Mouse (Mus musculus): ENCODE data around the gene Plcb4. TPM values are rescaled to one million over a fixed set of nuclear protein-coding genes. Genes with fewer than 3 reads are reported as not detected.

Plcb4 gene
- polyA plus RNA-seq, 1 experiment = 42.0 TPM

- H3K4me1 ChIP-seq (ENCODE audit: control insufficient read depth, insufficient read depth, low read length) = peaks cover 3% of the 10 kb centered on the region
- H3K4me3 ChIP-seq (ENCODE audit: insufficient read depth, low read length) = no peak overlapping the region
- TF ChIP-seq POLR2A (IDR thresholded peaks at IDR 0.05; ENCODE audit: extremely low read depth, insufficient read depth, low read length) = no peak
- TF ChIP-seq CTCF (IDR thresholded peaks at IDR 0.05; ENCODE audit: extremely low read depth, insufficient read depth, low read length) = no peak
- H3K27ac ChIP-seq (ENCODE audit: insufficient read depth, low read length) = no peak overlapping the region
Measured at GRCm38 (mm10) chr2:135866421-135866820, 207.6 kb downstream of the Plcb4 start.

GRCm38 (mm10) chr2:135866838-135867237 is 208.0 kb downstream of the Plcb4 start:
- TF ChIP-seq CTCF (IDR thresholded peaks at IDR 0.05; ENCODE audit: extremely low read depth, insufficient read depth, low read length) = no peak
- no peak for TF ChIP-seq POLR2A (IDR thresholded peaks at IDR 0.05; ENCODE audit: extremely low read depth, insufficient read depth, low read length)
- Histone ChIP-seq H3K4me3 (ENCODE audit: insufficient read depth, low read length) (no peak overlapping the region), H3K4me1 (ENCODE audit: control insufficient read depth, insufficient read depth, low read length) (peaks cover 2% of the 10 kb centered on the region), H3K27ac (ENCODE audit: insufficient read depth, low read length) (no peak overlapping the region)

- Histone ChIP-seq H3K4me3 (ENCODE audit: insufficient read depth, low read length) (no peak overlapping the region), H3K4me1 (ENCODE audit: control insufficient read depth, insufficient read depth, low read length) (no peaks in the 10 kb centered on the region; the same call in 1 of the 2 replicates), H3K27ac (ENCODE audit: insufficient read depth, low read length) (no peak overlapping the region)
- TF ChIP-seq POLR2A (IDR thresholded peaks at IDR 0.05; ENCODE audit: extremely low read depth, insufficient read depth, low read length) (no peak), CTCF (IDR thresholded peaks at IDR 0.05; ENCODE audit: extremely low read depth, insufficient read depth, low read length) (no peak)
Measured at GRCm38 (mm10) chr2:135869637-135870036, 210.8 kb downstream of the Plcb4 start.

GRCm38 (mm10) chr2:135873146-135873545 is 214.3 kb downstream of the Plcb4 start:
- H3K4me3 ChIP-seq (ENCODE audit: insufficient read depth, low read length) = no peak overlapping the region
- H3K27ac ChIP-seq (ENCODE audit: insufficient read depth, low read length) = no peak overlapping the region
- no peaks in the 10 kb centered on the region; the same call in 1 of the 2 replicates for H3K4me1 ChIP-seq (ENCODE audit: control insufficient read depth, insufficient read depth, low read length)
- TF ChIP-seq CTCF (IDR thresholded peaks at IDR 0.05; ENCODE audit: extremely low read depth, insufficient read depth, low read length) (no peak), POLR2A (IDR thresholded peaks at IDR 0.05; ENCODE audit: extremely low read depth, insufficient read depth, low read length) (no peak)

DNA sequence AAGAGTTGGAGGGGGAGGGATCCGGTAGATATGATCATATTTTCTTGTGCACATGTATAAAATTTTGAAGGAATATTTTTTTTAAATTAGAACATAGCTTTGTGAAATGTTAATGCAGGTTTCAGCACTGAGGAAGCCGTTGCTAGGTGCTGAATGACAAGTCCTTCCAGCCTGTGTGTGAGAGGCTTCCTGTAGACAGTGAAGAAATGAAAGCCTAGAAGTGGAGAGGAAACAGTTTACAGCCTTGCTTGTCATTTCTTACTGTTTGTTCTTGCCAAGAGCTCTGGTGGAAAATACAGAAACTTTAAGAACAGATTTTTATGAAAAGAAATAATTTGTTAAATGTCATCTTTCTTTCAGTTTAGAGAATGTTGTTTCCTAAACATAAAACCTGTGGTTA is 214.9 kb downstream of the Plcb4 start:
- Histone ChIP-seq H3K27ac (ENCODE audit: insufficient read depth, low read length) (no peak overlapping the region), H3K4me1 (ENCODE audit: control insufficient read depth, insufficient read depth, low read length) (no peaks in the 10 kb centered on the region; the same call in 1 of the 2 replicates), H3K4me3 (ENCODE audit: insufficient read depth, low read length) (no peak overlapping the region)
- no peak for TF ChIP-seq POLR2A (IDR thresholded peaks at IDR 0.05; ENCODE audit: extremely low read depth, insufficient read depth, low read length)
- no peak for TF ChIP-seq CTCF (IDR thresholded peaks at IDR 0.05; ENCODE audit: extremely low read depth, insufficient read depth, low read length)

DNA sequence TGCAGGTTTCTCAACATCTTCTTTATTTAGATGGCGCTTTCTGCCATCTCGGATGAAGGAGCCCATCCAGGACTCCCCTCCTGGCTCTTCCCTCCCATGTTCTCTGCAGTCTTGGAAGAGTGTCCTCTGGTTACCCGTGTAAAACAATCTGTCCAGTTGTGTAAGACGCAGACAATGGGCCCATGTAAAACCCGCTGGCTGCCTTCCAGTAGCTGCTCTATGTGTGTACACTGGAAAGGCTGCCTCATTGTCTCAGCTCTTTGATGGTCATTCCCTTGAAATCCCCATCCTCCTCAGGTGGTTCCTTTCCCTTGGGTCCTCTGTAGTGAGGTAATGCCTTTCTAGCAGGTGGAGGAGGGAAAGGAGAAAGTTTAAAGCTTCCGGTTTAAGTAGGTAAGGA is 216.7 kb downstream of the Plcb4 start:
- 0 out of 2 replicates have a peak overlapping the region, but pooled peaks have one; percentile 8 for H3K27ac ChIP-seq (ENCODE audit: insufficient read depth, low read length)
- H3K4me1 ChIP-seq (ENCODE audit: control insufficient read depth, insufficient read depth, low read length) = no peaks in the 10 kb centered on the region
- no peak for TF ChIP-seq POLR2A (IDR thresholded peaks at IDR 0.05; ENCODE audit: extremely low read depth, insufficient read depth, low read length)
- TF ChIP-seq CTCF (IDR thresholded peaks at IDR 0.05; ENCODE audit: extremely low read depth, insufficient read depth, low read length) = no peak
- H3K4me3 ChIP-seq (ENCODE audit: insufficient read depth, low read length) = no peak overlapping the region

- Histone ChIP-seq H3K27ac (ENCODE audit: insufficient read depth, low read length) (no peak overlapping the region), H3K4me3 (ENCODE audit: insufficient read depth, low read length) (no peak overlapping the region), H3K4me1 (ENCODE audit: control insufficient read depth, insufficient read depth, low read length) (no peaks in the 10 kb centered on the region)
- no peak for TF ChIP-seq CTCF (IDR thresholded peaks at IDR 0.05; ENCODE audit: extremely low read depth, insufficient read depth, low read length)
- TF ChIP-seq POLR2A (IDR thresholded peaks at IDR 0.05; ENCODE audit: extremely low read depth, insufficient read depth, low read length) = no peak
Measured at GRCm38 (mm10) chr2:135879356-135879755, 220.5 kb downstream of the Plcb4 start.

DNA sequence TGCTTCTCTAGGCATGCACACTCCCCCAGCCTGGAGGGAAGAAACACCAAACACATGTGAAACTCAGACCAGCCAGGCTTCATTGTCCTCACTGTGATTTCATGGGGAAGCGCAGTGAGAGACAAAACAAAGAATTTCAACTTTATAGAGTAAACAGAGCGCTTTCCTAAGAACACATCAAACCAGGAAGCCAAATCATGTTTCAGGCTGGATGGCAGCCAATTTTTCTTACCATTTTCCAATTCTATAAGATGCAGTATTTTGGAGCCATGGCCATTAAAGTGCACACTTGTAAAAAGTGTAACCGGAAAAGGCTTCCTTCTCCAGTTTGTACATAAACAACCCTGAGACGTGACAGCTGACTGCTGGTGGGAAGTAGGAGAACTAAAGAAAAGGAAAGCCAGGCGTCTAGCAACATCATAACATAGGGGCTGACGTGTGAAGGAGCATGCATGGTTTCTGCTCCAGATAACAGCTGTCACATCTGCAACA is 221.5 kb downstream of the Plcb4 start:
- H3K27ac ChIP-seq (ENCODE audit: insufficient read depth, low read length) = no peak overlapping the region
- H3K4me3 ChIP-seq (ENCODE audit: insufficient read depth, low read length) = no peak overlapping the region
- no peak for TF ChIP-seq POLR2A (IDR thresholded peaks at IDR 0.05; ENCODE audit: extremely low read depth, insufficient read depth, low read length)
- TF ChIP-seq CTCF (IDR thresholded peaks at IDR 0.05; ENCODE audit: extremely low read depth, insufficient read depth, low read length) = no peak
- H3K4me1 ChIP-seq (ENCODE audit: control insufficient read depth, insufficient read depth, low read length) = no peaks in the 10 kb centered on the region

- H3K27ac ChIP-seq (ENCODE audit: insufficient read depth, low read length) = no peak overlapping the region
- no peak overlapping the region for H3K4me3 ChIP-seq (ENCODE audit: insufficient read depth, low read length)
- H3K4me1 ChIP-seq (ENCODE audit: control insufficient read depth, insufficient read depth, low read length) = no peaks in the 10 kb centered on the region; the same call in 1 of the 2 replicates
- TF ChIP-seq CTCF (IDR thresholded peaks at IDR 0.05; ENCODE audit: extremely low read depth, insufficient read depth, low read length) (no peak), POLR2A (IDR thresholded peaks at IDR 0.05; ENCODE audit: extremely low read depth, insufficient read depth, low read length) (no peak)
Measured at GRCm38 (mm10) chr2:135883359-135883758, 224.5 kb downstream of the Plcb4 start.

DNA sequence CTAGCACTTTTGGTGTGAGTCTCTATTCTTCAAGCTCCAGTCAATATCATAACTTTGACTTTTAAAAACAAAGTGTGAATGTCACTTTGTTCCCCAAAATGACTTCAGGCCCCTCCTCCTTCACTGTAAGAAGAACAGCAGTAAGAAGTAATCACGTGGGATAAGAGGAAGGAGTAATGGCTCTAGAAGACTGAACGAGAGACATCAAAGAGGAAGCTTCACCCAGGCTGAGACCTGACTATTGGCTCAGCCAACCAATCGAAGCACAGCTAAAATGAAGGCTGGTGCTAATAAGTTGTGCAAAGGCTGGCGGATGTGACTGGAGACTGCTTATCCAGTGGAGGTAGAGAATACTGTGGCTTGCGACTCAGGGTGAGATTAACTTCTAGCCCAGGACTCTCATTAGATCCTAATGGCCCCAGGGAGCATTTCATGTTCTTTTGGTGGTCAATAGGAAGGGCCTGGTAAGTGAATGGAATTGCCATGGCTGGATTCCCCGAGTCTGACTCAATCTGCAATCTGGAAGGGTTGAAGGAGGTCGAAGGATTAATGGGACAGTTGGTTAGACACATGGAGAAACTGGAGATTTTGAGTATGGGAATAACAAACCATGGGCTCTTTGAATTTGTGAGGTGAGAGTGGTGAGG is 225.8 kb downstream of the Plcb4 start:
- no peak for TF ChIP-seq POLR2A (IDR thresholded peaks at IDR 0.05; ENCODE audit: extremely low read depth, insufficient read depth, low read length)
- no peak for TF ChIP-seq CTCF (IDR thresholded peaks at IDR 0.05; ENCODE audit: extremely low read depth, insufficient read depth, low read length)

More for the DNA sequence above, 225.8 kb downstream of the Plcb4 start:
- Histone ChIP-seq H3K4me1 (ENCODE audit: control insufficient read depth, insufficient read depth, low read length) (no peaks in the 10 kb centered on the region; the same call in 1 of the 2 replicates), H3K27ac (ENCODE audit: insufficient read depth, low read length) (no peak overlapping the region), H3K4me3 (ENCODE audit: insufficient read depth, low read length) (no peak overlapping the region)
